Mouse (Mus musculus): ENCODE data around the gene AA986860. TPM values are rescaled to one million over a fixed set of nuclear protein-coding genes. Genes with fewer than 3 reads are reported as not detected.

AA986860 gene
- total and polyA plus RNA-seq, 3 experiments = 0.31 to 0.58 TPM; not detected in 1

DNA sequence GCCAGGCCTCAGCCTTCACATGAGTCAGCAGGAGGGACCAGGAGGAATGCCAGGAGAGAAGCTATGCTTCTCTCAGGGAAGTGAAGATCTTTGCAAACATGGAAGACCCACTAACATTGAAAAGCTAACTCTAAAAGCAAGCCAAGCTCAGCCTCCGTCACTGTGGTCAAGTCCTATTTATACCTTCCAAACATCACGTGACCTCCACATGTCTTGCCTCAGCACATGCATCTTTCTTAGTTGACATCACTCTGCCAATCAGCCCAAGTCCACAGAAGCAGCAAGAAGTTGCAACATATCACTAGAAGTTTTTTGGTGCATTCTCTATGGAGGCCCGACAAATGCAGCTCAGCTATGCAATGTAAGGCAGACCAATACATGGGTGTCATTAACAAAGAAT lies 48.1 kb downstream of the AA986860 start:
- no peaks in the 10 kb centered on the region for H3K4me1 ChIP-seq (ENCODE audit: control insufficient read depth in 1 of 2, insufficient read depth in 2 of 2, low read length in 2 of 2)
- H3K79me2 ChIP-seq (ENCODE audit: control insufficient read depth, insufficient read depth, low read length, poor library complexity) = no peaks in the 10 kb centered on the region
- H3K4me3 ChIP-seq (ENCODE audit: control insufficient read depth in 1 of 2, insufficient read depth in 1 of 2, low read depth in 2 of 2, low read length in 2 of 2) = no peak overlapping the region
- H3K9ac ChIP-seq (ENCODE audit: control insufficient read depth, low read depth, low read length, poor library complexity, severe bottlenecking) = no peak overlapping the region
- H3K27me3 ChIP-seq (ENCODE audit: control insufficient read depth in 1 of 2, insufficient read depth in 2 of 2, low read length in 2 of 2) = peaks cover 0 to 13% of the 10 kb centered on the region in 2 experiments; a peak in 3 of 4 replicates
- no peaks in the 10 kb centered on the region for H3K36me3 ChIP-seq (ENCODE audit: control insufficient read depth in 1 of 2, insufficient read depth in 2 of 2, low read length in 2 of 2)
- TF ChIP-seq USF1 (IDR thresholded peaks at IDR 0.05; ENCODE audit: low read depth, low read length) = peak; percentile 55
- TF ChIP-seq BHLHE40 (IDR thresholded peaks at IDR 0.05; ENCODE audit: borderline replicate concordance, low read depth, low read length) = no peak
- TF ChIP-seq GATA1 (IDR thresholded peaks at IDR 0.05; ENCODE audit: low read depth, low read length) = no peak
- H3K9me3 ChIP-seq (replicated peaks; ENCODE audit: insufficient read depth, low read length) = no peaks in the 10 kb centered on the region
- H3K27ac ChIP-seq (ENCODE audit: control insufficient read depth, low read depth, low read length) = no peak overlapping the region
- no peak for DNase-seq (ENCODE audit: low read depth, low spot score)

DNA sequence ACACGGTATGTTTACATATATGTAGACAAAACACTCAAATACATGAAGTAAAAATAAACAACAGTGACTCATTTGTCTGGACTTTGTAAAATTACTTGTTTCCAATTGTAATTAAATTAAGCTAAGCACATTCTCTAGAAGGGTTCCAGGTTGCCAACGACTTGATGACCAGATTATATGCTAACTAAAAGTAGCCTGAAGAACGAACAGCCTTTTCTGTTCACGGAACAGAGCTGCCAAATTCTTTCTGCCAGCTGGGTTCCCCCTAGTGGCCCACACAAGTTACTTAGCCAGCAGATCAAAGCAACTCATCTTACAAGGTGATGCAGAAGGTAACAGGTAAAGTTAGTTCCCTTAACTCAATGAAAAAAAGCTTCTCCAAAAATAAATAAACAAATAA lies 52.3 kb downstream of the AA986860 start:
- H3K9me3 ChIP-seq (replicated peaks; ENCODE audit: insufficient read depth, low read length) = no peaks in the 10 kb centered on the region
- peaks cover 0 to 14% of the 10 kb centered on the region in 2 experiments for H3K27me3 ChIP-seq (ENCODE audit: control insufficient read depth in 1 of 2, insufficient read depth in 2 of 2, low read length in 2 of 2)
- H3K36me3 ChIP-seq (ENCODE audit: control insufficient read depth in 1 of 2, insufficient read depth in 2 of 2, low read length in 2 of 2) = no peaks in the 10 kb centered on the region
- no peaks in the 10 kb centered on the region for H3K79me2 ChIP-seq (ENCODE audit: control insufficient read depth, insufficient read depth, low read length, poor library complexity)
- peak; percentile 38 for DNase-seq (ENCODE audit: low read depth, low spot score)
- H3K9ac ChIP-seq (ENCODE audit: control insufficient read depth, low read depth, low read length, poor library complexity, severe bottlenecking) = no peak overlapping the region
- H3K4me3 ChIP-seq (ENCODE audit: control insufficient read depth in 1 of 2, insufficient read depth in 1 of 2, low read depth in 2 of 2, low read length in 2 of 2) = no peak overlapping the region
- H3K27ac ChIP-seq (ENCODE audit: control insufficient read depth, low read depth, low read length) = no peak overlapping the region
- no peaks in the 10 kb centered on the region for H3K4me1 ChIP-seq (ENCODE audit: control insufficient read depth in 1 of 2, insufficient read depth in 2 of 2, low read length in 2 of 2)
- no peak for TF ChIP-seq ZKSCAN1 (IDR thresholded peaks at IDR 0.05; ENCODE audit: low read depth, low read length)
- no peak for TF ChIP-seq POLR2AphosphoS2 (IDR thresholded peaks at IDR 0.05; ENCODE audit: low read length)
- peak; percentile 45 for TF ChIP-seq ZC3H11A (IDR thresholded peaks at IDR 0.05; ENCODE audit: low read depth, low read length)
- peak; percentile 21 to 63 (median 56); a peak in 5 of 6 replicates for TF ChIP-seq CTCF (IDR thresholded peaks at IDR 0.05 in 2 of 3, conservative IDR thresholded peaks at IDR 0.05 in 1 of 3; ENCODE audit: control insufficient read depth in 1 of 3, insufficient read depth in 1 of 3, low read depth in 2 of 3, low read length in 3 of 3, poor library complexity in 1 of 3, severe bottlenecking in 1 of 3)
- TF ChIP-seq SMC3 (IDR thresholded peaks at IDR 0.05; ENCODE audit: low read depth, low read length) = peak; percentile 76
- TF ChIP-seq RAD21 (IDR thresholded peaks at IDR 0.05; ENCODE audit: low read depth, low read length) = peak; percentile 52

DNA sequence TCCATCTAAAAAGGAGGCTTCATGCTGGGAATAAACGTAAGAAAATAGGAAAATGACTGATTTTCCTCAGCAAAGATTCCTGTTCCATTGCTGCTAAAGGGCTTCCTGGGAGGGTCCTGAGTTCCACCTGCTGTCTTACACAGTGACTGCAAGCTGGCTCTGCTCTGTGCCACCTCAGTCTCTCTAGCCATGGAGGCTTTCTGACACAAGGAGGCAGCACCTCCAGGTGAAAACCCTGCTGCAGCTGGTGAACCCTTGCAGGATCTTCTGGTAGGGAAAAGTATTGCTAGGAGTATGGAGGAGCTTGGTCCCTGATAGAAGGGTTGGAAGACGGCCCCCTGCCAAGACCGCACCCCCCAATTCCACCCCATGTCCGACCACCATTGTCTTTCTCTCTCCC lies 55.2 kb downstream of the AA986860 start:
- peak; percentile 17 for DNase-seq (ENCODE audit: low read depth, low spot score)
- TF ChIP-seq UBTF (IDR thresholded peaks at IDR 0.05; ENCODE audit: borderline replicate concordance, insufficient read depth, low read depth, low read length) = no peak
- no peak for TF ChIP-seq USF1 (IDR thresholded peaks at IDR 0.05; ENCODE audit: low read depth, low read length)
- TF ChIP-seq SMC3 (IDR thresholded peaks at IDR 0.05; ENCODE audit: low read depth, low read length) = peak; percentile 40
- peak in 2 of 3 experiments; percentile 18 to 41; a peak in 3 of 6 replicates for TF ChIP-seq CTCF (IDR thresholded peaks at IDR 0.05 in 2 of 3, conservative IDR thresholded peaks at IDR 0.05 in 1 of 3; ENCODE audit: control insufficient read depth in 1 of 3, insufficient read depth in 1 of 3, low read depth in 2 of 3, low read length in 3 of 3, poor library complexity in 1 of 3, severe bottlenecking in 1 of 3)
- H3K9me3 ChIP-seq (replicated peaks; ENCODE audit: insufficient read depth, low read length) = no peaks in the 10 kb centered on the region
- no peaks in the 10 kb centered on the region for H3K36me3 ChIP-seq (ENCODE audit: control insufficient read depth in 1 of 2, insufficient read depth in 2 of 2, low read length in 2 of 2)
- no peak overlapping the region for H3K4me3 ChIP-seq (ENCODE audit: control insufficient read depth in 1 of 2, insufficient read depth in 1 of 2, low read depth in 2 of 2, low read length in 2 of 2)
- peaks cover 0 to 6% of the 10 kb centered on the region in 2 experiments for H3K27me3 ChIP-seq (ENCODE audit: control insufficient read depth in 1 of 2, insufficient read depth in 2 of 2, low read length in 2 of 2)
- H3K9ac ChIP-seq (ENCODE audit: control insufficient read depth, low read depth, low read length, poor library complexity, severe bottlenecking) = no peak overlapping the region
- no peak overlapping the region for H3K27ac ChIP-seq (ENCODE audit: control insufficient read depth, low read depth, low read length)
- no peaks in the 10 kb centered on the region for H3K4me1 ChIP-seq (ENCODE audit: control insufficient read depth in 1 of 2, insufficient read depth in 2 of 2, low read length in 2 of 2)
- H3K79me2 ChIP-seq (ENCODE audit: control insufficient read depth, insufficient read depth, low read length, poor library complexity) = no peaks in the 10 kb centered on the region

Measured in MEL (cell line).